Mouse (Mus musculus) spleen, adult 10 weeks (tissue): ENCODE measurements around the gene Atf3. TPM values are rescaled to one million over a fixed set of nuclear protein-coding genes. Genes with fewer than 3 reads are reported as not detected.

Experiments
- polyA plus RNA-seq: library from polyadenylated mRNA; stranded (reverse); fragments of 350-450 nt; fragmentation: Illumina TruSeq; extraction: RNeasy Lipid Tissue Mini Kit (QIAGEN cat#74804); gene quantifications from one replicate; pipeline ENCODE4 v1.2.3, GENCODE M21; 2015; ENCODE audit warnings: low replicate concordance; ENCODE audit not compliant: insufficient read depth

The Atf3 gene
- 4.9 TPM for polyA plus RNA-seq

DNA sequence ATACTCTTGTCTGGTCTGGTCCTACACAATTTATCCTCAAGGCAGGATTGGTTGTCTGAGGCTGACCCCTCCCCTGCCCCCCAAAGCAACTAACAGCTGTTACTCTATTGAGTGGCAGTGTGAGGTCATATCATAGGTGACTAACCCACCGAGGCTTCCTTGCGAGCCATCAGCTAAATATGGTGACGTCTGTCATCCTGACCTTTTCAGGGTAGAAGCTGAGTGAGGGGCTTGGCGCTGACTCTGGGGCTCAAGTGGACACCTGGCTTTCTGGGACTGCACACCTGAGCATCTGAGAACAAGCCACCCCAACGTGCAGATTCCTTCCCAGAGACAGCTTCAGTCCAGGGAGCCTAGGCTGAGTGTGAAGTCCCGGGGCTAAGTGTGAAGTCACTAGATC, at the start of gene Atf3:
Atf3 (minus strand) TSS at position 101 of the 400 bp plus-strand sequence.

DNA sequence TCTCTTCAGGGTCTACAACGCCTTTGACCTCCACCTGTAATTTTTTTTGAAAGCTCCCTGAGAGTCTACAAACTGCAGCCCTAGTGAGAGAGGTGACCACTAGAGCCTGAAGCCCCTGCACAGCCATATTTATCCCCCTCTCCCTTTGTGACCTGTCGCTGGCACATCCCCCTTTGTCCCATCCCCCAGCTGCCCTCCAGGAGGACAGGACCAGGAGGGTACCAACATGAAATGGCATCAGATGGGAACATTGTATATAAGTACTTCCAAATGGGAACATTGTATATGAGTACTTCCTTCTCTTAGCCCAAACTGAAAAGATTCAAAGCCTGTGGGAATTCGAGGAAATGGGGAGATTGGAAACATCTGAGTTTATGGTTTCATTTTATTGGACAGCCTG, 53.1 kb downstream of the Atf3 start, which contains the start of gene Fam71a:
Fam71a (minus strand) TSS at position 101 of the 400 bp plus-strand sequence.

Other genes starting within 250 kb of the Atf3 start
- gene Vash2, start 238.7 kb downstream of the Atf3 start, polyA plus RNA-seq: 0.66 TPM
- gene Flvcr1, start 191.9 kb downstream of the Atf3 start, polyA plus RNA-seq: 35.7 TPM
- not detected for gene Spata45, start 181.4 kb downstream of the Atf3 start, polyA plus RNA-seq
- gene Tatdn3, start 155.1 kb downstream of the Atf3 start, polyA plus RNA-seq: 42.2 TPM
- gene Nsl1, start 155.0 kb downstream of the Atf3 start, polyA plus RNA-seq: 4.1 TPM
- gene Batf3, start 120.2 kb downstream of the Atf3 start, polyA plus RNA-seq: 7.6 TPM
- gene Fam71a, start 53.2 kb downstream of the Atf3 start, polyA plus RNA-seq: not detected
- 11.9 TPM for gene Nenf, start 100.2 kb upstream of the Atf3 start, polyA plus RNA-seq
- gene Tmem206, start 107.9 kb upstream of the Atf3 start, polyA plus RNA-seq: 21.7 TPM
- 208 TPM for gene Ppp2r5a, start 185.2 kb upstream of the Atf3 start, polyA plus RNA-seq